Mouse (Mus musculus): ENCODE measurements around the gene Zkscan6. TPM values are rescaled to one million over a fixed set of nuclear protein-coding genes. Genes with fewer than 3 reads are reported as not detected.
A peak's percentile ranks its signal among the peaks of the same experiment; 100 is the strongest.

The Zkscan6 gene
- total RNA-seq (2014; rRNA removed) (17.2 and 18.3 TPM in 2 replicates), polyA plus RNA-seq (2015; fragmentation: Nextera tagmentation; extraction: Ambion mirVana) (13.6 and 13.9 TPM in 2 replicates)

GRCm38 (mm10) chr11:65806909-65807504, at the start of gene Zkscan6:
Zkscan6 (plus strand) TSS chr11:65807175.
- Histone ChIP-seq H3K27ac (ENCODE audit: low read depth, low read length) (peak within 1 kb of the TSS; percentile 75), H3K4me3 (ENCODE audit: low read depth, low read length) (peak within 1 kb of the TSS; percentile 72), H3K9ac (peak within 1 kb of the TSS; percentile 76), H3K4me1 (ENCODE audit: insufficient read depth) (peaks cover 5% of the 10 kb centered on the region; the same call in 1 of the 2 replicates), H3K9me3 (ENCODE audit: low read length) (no peaks in the 10 kb centered on the region), H3K36me3 (ENCODE audit: insufficient read depth) (no peaks in the 10 kb centered on the region), H3K4me2 (ENCODE audit: low read depth) (peak within 1 kb of the TSS; percentile 62), H3K27me3 (ENCODE audit: insufficient read depth, low read length) (no peaks in the 10 kb centered on the region)
- ATAC-seq = peak; percentile 98
- 2% methylated on average over 58 of the region's 58 CpGs for WGBS
- no peak for TF ChIP-seq CTCF (IDR thresholded peaks at IDR 0.05; ENCODE audit: low read depth)
- DNase-seq = peak; percentile 91

GRCm38 (mm10) chr11:65759350-65759749, 47.6 kb upstream of the Zkscan6 start:
- Histone ChIP-seq H3K4me1 (ENCODE audit: insufficient read depth) (no peaks in the 10 kb centered on the region), H3K4me2 (ENCODE audit: low read depth) (no peak overlapping the region), H3K27me3 (ENCODE audit: insufficient read depth, low read length) (no peaks in the 10 kb centered on the region), H3K36me3 (ENCODE audit: insufficient read depth) (0 out of 2 replicates have a peak, but pooled peaks cover 4% of the 10 kb centered on the region), H3K27ac (ENCODE audit: low read depth, low read length) (no peak overlapping the region), H3K9me3 (ENCODE audit: low read length) (no peaks in the 10 kb centered on the region), H3K9ac (no peak overlapping the region), H3K4me3 (ENCODE audit: low read depth, low read length) (no peak overlapping the region)
- no peak for DNase-seq
- WGBS = 89% methylated on average over 1 of the region's 1 CpGs
- TF ChIP-seq CTCF (IDR thresholded peaks at IDR 0.05; ENCODE audit: low read depth) = no peak
- ATAC-seq = no peak

DNA sequence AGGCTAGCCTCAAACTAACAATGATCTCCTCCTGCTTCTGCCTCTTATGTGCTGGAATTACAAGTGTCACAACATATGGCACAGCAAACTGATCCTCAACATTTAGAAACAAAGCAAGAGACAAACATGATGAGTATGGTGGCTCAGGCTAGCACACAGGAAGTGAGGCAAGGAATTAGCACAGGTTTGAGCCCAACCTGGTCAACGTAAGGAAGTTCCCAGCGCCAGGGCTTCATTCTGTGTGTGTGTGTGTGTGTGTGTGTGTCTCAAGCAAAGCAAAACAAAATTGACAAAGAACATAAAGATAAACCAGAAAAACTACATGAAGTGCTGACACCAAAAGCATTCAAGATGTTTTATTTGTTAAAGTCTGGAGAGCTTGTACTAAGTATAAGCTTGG, 46.1 kb upstream of the Zkscan6 start:
- ATAC-seq (no peak), DNase-seq (no peak)
- no peak overlapping the region for H3K4me3 ChIP-seq (ENCODE audit: low read depth, low read length)
- WGBS = 93% methylated on average over 2 of the region's 2 CpGs
- H3K27me3 ChIP-seq (ENCODE audit: insufficient read depth, low read length) = no peaks in the 10 kb centered on the region
- no peaks in the 10 kb centered on the region for H3K4me1 ChIP-seq (ENCODE audit: insufficient read depth)
- no peaks in the 10 kb centered on the region for H3K9me3 ChIP-seq (ENCODE audit: low read length)
- no peaks in the 10 kb centered on the region for H3K36me3 ChIP-seq (ENCODE audit: insufficient read depth)
- no peak overlapping the region for H3K4me2 ChIP-seq (ENCODE audit: low read depth)
- H3K9ac ChIP-seq = no peak overlapping the region
- TF ChIP-seq CTCF (IDR thresholded peaks at IDR 0.05; ENCODE audit: low read depth) = no peak
- no peak overlapping the region for H3K27ac ChIP-seq (ENCODE audit: low read depth, low read length)

DNA sequence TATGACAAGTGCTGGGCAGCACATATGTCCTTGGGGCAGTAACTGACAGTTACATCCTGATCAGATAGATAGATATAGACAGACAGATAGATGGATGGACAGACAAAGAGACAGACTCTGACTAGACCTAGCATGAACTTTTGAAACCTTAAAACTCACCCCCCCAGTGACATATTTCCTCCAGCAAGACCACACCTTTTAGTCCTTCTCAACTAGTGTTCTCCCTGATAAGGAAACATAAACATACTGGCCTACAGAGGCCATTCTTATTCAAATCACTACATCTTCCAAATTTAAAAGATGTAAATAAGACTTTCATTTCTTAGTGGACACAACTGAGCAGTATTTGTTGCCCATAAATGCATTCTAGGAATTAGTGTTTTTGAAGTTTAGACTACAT, 38.5 kb upstream of the Zkscan6 start:
- TF ChIP-seq CTCF (IDR thresholded peaks at IDR 0.05; ENCODE audit: low read depth) = no peak
- no peaks in the 10 kb centered on the region for H3K27me3 ChIP-seq (ENCODE audit: insufficient read depth, low read length)
- DNase-seq = no peak
- no peak overlapping the region for H3K9ac ChIP-seq
- H3K4me2 ChIP-seq (ENCODE audit: low read depth) = no peak overlapping the region
- no peak for ATAC-seq
- no peak overlapping the region for H3K4me3 ChIP-seq (ENCODE audit: low read depth, low read length)
- H3K9me3 ChIP-seq (ENCODE audit: low read length) = no peaks in the 10 kb centered on the region
- H3K27ac ChIP-seq (ENCODE audit: low read depth, low read length) = no peak overlapping the region
- H3K4me1 ChIP-seq (ENCODE audit: insufficient read depth) = no peaks in the 10 kb centered on the region
- no peaks in the 10 kb centered on the region for H3K36me3 ChIP-seq (ENCODE audit: insufficient read depth)

DNA sequence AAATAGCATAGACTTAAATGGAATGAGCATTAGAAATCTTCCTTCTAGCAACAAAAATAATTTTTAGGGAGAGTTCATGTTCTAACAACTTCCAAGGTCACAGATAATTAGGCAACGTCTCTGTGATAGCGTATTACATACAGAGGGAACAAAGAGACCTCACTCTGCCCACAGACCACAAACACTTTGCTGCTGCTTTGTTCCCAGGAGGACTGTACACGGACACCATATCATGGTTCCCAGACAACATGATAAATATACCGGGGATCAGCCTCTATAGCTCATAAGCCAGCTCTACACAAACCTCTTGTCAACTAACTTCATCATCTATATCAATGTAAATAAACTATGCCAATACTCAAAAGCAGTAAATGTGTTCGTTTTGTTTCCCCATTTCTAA, 37.0 kb upstream of the Zkscan6 start:
- H3K4me3 ChIP-seq (ENCODE audit: low read depth, low read length) = no peak overlapping the region
- H3K36me3 ChIP-seq (ENCODE audit: insufficient read depth) = no peaks in the 10 kb centered on the region
- no peak overlapping the region for H3K27ac ChIP-seq (ENCODE audit: low read depth, low read length)
- no peak for TF ChIP-seq CTCF (IDR thresholded peaks at IDR 0.05; ENCODE audit: low read depth)
- no peak overlapping the region for H3K9ac ChIP-seq
- WGBS = 82% methylated on average over 5 of the region's 5 CpGs
- H3K4me2 ChIP-seq (ENCODE audit: low read depth) = no peak overlapping the region
- DNase-seq (no peak), ATAC-seq (no peak)
- no peaks in the 10 kb centered on the region for H3K9me3 ChIP-seq (ENCODE audit: low read length)
- H3K27me3 ChIP-seq (ENCODE audit: insufficient read depth, low read length) = no peaks in the 10 kb centered on the region
- no peaks in the 10 kb centered on the region for H3K4me1 ChIP-seq (ENCODE audit: insufficient read depth)

GRCm38 (mm10) chr11:65771546-65771945, 35.4 kb upstream of the Zkscan6 start:
- no peak for ATAC-seq
- no peaks in the 10 kb centered on the region for H3K36me3 ChIP-seq (ENCODE audit: insufficient read depth)
- no peak overlapping the region for H3K4me3 ChIP-seq (ENCODE audit: low read depth, low read length)
- no peaks in the 10 kb centered on the region for H3K9me3 ChIP-seq (ENCODE audit: low read length)
- no peak for TF ChIP-seq CTCF (IDR thresholded peaks at IDR 0.05; ENCODE audit: low read depth)
- no peak overlapping the region for H3K4me2 ChIP-seq (ENCODE audit: low read depth)
- WGBS = 98% methylated on average over 1 of the region's 1 CpGs
- no peak for DNase-seq
- no peaks in the 10 kb centered on the region for H3K4me1 ChIP-seq (ENCODE audit: insufficient read depth)
- H3K27me3 ChIP-seq (ENCODE audit: insufficient read depth, low read length) = no peaks in the 10 kb centered on the region
- no peak overlapping the region for H3K27ac ChIP-seq (ENCODE audit: low read depth, low read length)
- H3K9ac ChIP-seq = no peak overlapping the region

DNA sequence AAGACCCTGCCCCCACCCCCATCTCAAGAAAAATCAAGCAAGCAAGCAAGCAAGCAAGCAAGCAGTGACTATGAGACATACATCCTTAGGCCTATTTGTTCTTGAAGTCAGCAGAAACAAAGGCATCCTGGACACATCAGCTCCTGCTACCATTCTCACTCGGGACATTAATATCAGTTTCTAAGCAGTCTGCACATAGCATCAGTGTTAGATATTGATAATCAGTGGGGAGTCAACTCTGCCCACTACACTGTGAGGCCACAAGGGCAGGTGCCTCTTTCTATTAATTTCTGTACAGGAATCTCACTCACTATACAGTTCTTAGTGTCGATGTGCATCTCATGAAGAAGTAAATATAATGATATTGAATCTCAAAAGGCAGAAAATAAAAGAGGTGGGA, 33.4 kb upstream of the Zkscan6 start:
- 78% methylated on average over 2 of the region's 2 CpGs for WGBS
- DNase-seq (no peak), ATAC-seq (no peak)
- Histone ChIP-seq H3K27ac (ENCODE audit: low read depth, low read length) (no peak overlapping the region), H3K4me2 (ENCODE audit: low read depth) (no peak overlapping the region), H3K4me1 (ENCODE audit: insufficient read depth) (no peaks in the 10 kb centered on the region), H3K4me3 (ENCODE audit: low read depth, low read length) (no peak overlapping the region), H3K27me3 (ENCODE audit: insufficient read depth, low read length) (no peaks in the 10 kb centered on the region), H3K36me3 (ENCODE audit: insufficient read depth) (no peaks in the 10 kb centered on the region), H3K9me3 (ENCODE audit: low read length) (no peaks in the 10 kb centered on the region), H3K9ac (no peak overlapping the region)
- TF ChIP-seq CTCF (IDR thresholded peaks at IDR 0.05; ENCODE audit: low read depth) = no peak
